Mouse (Mus musculus) granulocyte monocyte progenitor cell, adult 5-6 weeks (primary cell): ENCODE data around the gene Lrrc71. TPM values are rescaled to one million over a fixed set of nuclear protein-coding genes. Genes with fewer than 3 reads are reported as not detected.

Experiments used
- ATAC-seq: replicated peaks from 2 replicates; pipeline ENCODE4 v1.8.0; 2016; ENCODE audit warnings: mild to moderate bottlenecking, moderate TSS enrichment, inconsistent platforms; ENCODE audit not compliant: poor library complexity, severe bottlenecking
- total RNA-seq, 2 experiments: library from RNA; stranded (forward) in 1 of 2; stranded (reverse) in 1 of 2; fragments of 200-712, 200-1000 nt in 1 of 2; fragments of >200 nt in 1 of 2; fragmentation: Nextera tagmentation in 1 of 2; gene quantifications; 2 replicates each; pipeline ENCODE4 v1.2.3; 2014 to 2017

Gene Lrrc71
- total RNA-seq, 2 experiments from 2014 or later = not detected

- ATAC-seq = no peak
These were observed 22.8 kb downstream of the Lrrc71 start for GRCm38 (mm10) chr3:87725396-87726160.

- no peak for ATAC-seq
These were observed 23.9 kb downstream of the Lrrc71 start for GRCm38 (mm10) chr3:87724556-87724955.

GRCm38 (mm10) chr3:87718525-87718924, 29.9 kb downstream of the Lrrc71 start:
- ATAC-seq = 0 out of 2 replicates have a peak, but pooled peaks have one; percentile 14

Other genes starting within 250 kb of the Lrrc71 start
- gene Etv3, start 223.2 kb downstream of the Lrrc71 start, total RNA-seq (2014; fragmentation: Nextera tagmentation) = 7.0 and 7.8 TPM in 2 replicates
- gene Etv3, start 223.2 kb downstream of the Lrrc71 start, total RNA-seq (2017) = 9.4 and 9.6 TPM in 2 replicates
- gene Arhgef11, start 131.1 kb downstream of the Lrrc71 start, total RNA-seq (2014; fragmentation: Nextera tagmentation) = 5.5 and 8.2 TPM in 2 replicates
- gene Arhgef11, start 131.1 kb downstream of the Lrrc71 start, total RNA-seq (2017) = 3.6 and 6.0 TPM in 2 replicates
- gene Ntrk1, start 46.5 kb upstream of the Lrrc71 start, total RNA-seq (2014; fragmentation: Nextera tagmentation) = not detected in 2 replicates
- not detected in 2 replicates for gene Ntrk1, start 46.5 kb upstream of the Lrrc71 start, total RNA-seq (2017)
- gene Insrr, start 48.3 kb upstream of the Lrrc71 start, total RNA-seq (2014; fragmentation: Nextera tagmentation) = not detected in 2 replicates
- gene Insrr, start 48.3 kb upstream of the Lrrc71 start, total RNA-seq (2017) = not detected in 2 replicates
- gene Pear1, start 75.7 kb upstream of the Lrrc71 start, total RNA-seq (2014; fragmentation: Nextera tagmentation) = 1.8 and 9.6 TPM in 2 replicates
- gene Pear1, start 75.7 kb upstream of the Lrrc71 start, total RNA-seq (2017) = 0.57 and 1.0 TPM in 2 replicates
- gene Sh2d2a, start 98.1 kb upstream of the Lrrc71 start, total RNA-seq (2014; fragmentation: Nextera tagmentation) = not detected in 2 replicates
- gene Sh2d2a, start 98.1 kb upstream of the Lrrc71 start, total RNA-seq (2017) = 0.10 TPM in 1 of 2 replicates, not detected in the other
- gene Prcc, start 137.0 kb upstream of the Lrrc71 start, total RNA-seq (2014; fragmentation: Nextera tagmentation) = 25.9 and 35.4 TPM in 2 replicates
- 29.6 and 33.4 TPM in 2 replicates for gene Prcc, start 137.0 kb upstream of the Lrrc71 start, total RNA-seq (2017)
- 330 and 338 TPM in 2 replicates for gene Hdgf, start 157.7 kb upstream of the Lrrc71 start, total RNA-seq (2014; fragmentation: Nextera tagmentation)
- 302 and 321 TPM in 2 replicates for gene Hdgf, start 157.7 kb upstream of the Lrrc71 start, total RNA-seq (2017)
- 165 and 169 TPM in 2 replicates for gene Mrpl24, start 170.9 kb upstream of the Lrrc71 start, total RNA-seq (2014; fragmentation: Nextera tagmentation)
- 112 and 134 TPM in 2 replicates for gene Mrpl24, start 170.9 kb upstream of the Lrrc71 start, total RNA-seq (2017)
- 49.5 and 63.1 TPM in 2 replicates for gene Isg20l2, start 181.7 kb upstream of the Lrrc71 start, total RNA-seq (2014; fragmentation: Nextera tagmentation)
- 45.7 and 51.4 TPM in 2 replicates for gene Isg20l2, start 181.7 kb upstream of the Lrrc71 start, total RNA-seq (2017)
- 20.7 and 30.7 TPM in 2 replicates for gene Rrnad1, start 182.1 kb upstream of the Lrrc71 start, total RNA-seq (2014; fragmentation: Nextera tagmentation)
- gene Rrnad1, start 182.1 kb upstream of the Lrrc71 start, total RNA-seq (2017) = 13.6 and 13.8 TPM in 2 replicates
- gene Crabp2, start 200.0 kb upstream of the Lrrc71 start, total RNA-seq (2014; fragmentation: Nextera tagmentation) = not detected in 2 replicates
- gene Crabp2, start 200.0 kb upstream of the Lrrc71 start, total RNA-seq (2017) = not detected in 2 replicates
- gene Nes, start 222.5 kb upstream of the Lrrc71 start, total RNA-seq (2014; fragmentation: Nextera tagmentation) = not detected in 2 replicates
- 0.05 TPM in 1 of 2 replicates, not detected in the other for gene Nes, start 222.5 kb upstream of the Lrrc71 start, total RNA-seq (2017)